Mouse (Mus musculus) stomach, embryonic 15.5 days (tissue): Measurements from ENCODE around the gene Rbm47. TPM values are rescaled to one million over a fixed set of nuclear protein-coding genes. Genes with fewer than 3 reads are reported as not detected.

Experiments
- ATAC-seq: fragments of 200-750 bp; cut with Nextera tagmentation; 2 replicates; pipeline ENCODE4 v1.8.0; 2017; ENCODE audit warnings: low read depth, moderate number of reproducible peaks, moderate TSS enrichment; ENCODE audit not compliant: insufficient read depth, low FRiP score
- H3K27ac ChIP-seq: fragments of 300-500 bp; sonication (generic); 2 replicates; pipeline ENCODE4 v1.5.1; 2015; ENCODE audit warnings: mild to moderate bottlenecking, inconsistent platforms
- H3K27me3 ChIP-seq: fragments of 300-500 bp; sonication (generic); replicated peaks from 2 replicates; pipeline ENCODE4 v1.6.1; 2015; ENCODE audit warnings: inconsistent platforms
- H3K36me3 ChIP-seq: fragments of 300-500 bp; sonication (generic); 2 replicates; pipeline ENCODE4 v1.6.1; 2015; ENCODE audit warnings: inconsistent platforms
- H3K4me1 ChIP-seq: fragments of 300-500 bp; sonication (generic); 2 replicates; pipeline ENCODE4 v1.6.1; 2015; ENCODE audit warnings: inconsistent platforms
- H3K4me2 ChIP-seq: fragments of 300-500 bp; sonication (generic); 2 replicates; pipeline ENCODE4 v1.6.1; 2015; ENCODE audit warnings: mild to moderate bottlenecking, inconsistent platforms
- H3K4me3 ChIP-seq: fragments of 300-500 bp; sonication (generic); replicated peaks from 2 replicates; pipeline ENCODE4 v1.5.1; 2015; ENCODE audit warnings: inconsistent platforms
- H3K9ac ChIP-seq: fragments of 300-500 bp; sonication (generic); 2 replicates; pipeline ENCODE4 v1.6.1; 2015; ENCODE audit warnings: inconsistent platforms
- H3K9me3 ChIP-seq: fragments of 300-500 bp; sonication (generic); 2 replicates; pipeline ENCODE4 v1.6.1; 2016; ENCODE audit warnings: inconsistent platforms
- WGBS: fragments of 180-500 bp; shearing (Covaris S2); methylation state at CpG from one replicate; pipeline ENCODE4 v1.1.7; 2015; 5-methylcytosine and 5-hydroxymethylcytosine counted together
- polyA plus RNA-seq: library from polyadenylated mRNA; unstranded; fragments of >200 nt; fragmentation: Nextera tagmentation; extraction: Ambion mirVana; gene quantifications from 2 replicates; pipeline ENCODE4 v1.2.1, GENCODE M21; 2015

Rbm47 gene
- polyA plus RNA-seq = 80.6 and 88.2 TPM in 2 replicates

DNA sequence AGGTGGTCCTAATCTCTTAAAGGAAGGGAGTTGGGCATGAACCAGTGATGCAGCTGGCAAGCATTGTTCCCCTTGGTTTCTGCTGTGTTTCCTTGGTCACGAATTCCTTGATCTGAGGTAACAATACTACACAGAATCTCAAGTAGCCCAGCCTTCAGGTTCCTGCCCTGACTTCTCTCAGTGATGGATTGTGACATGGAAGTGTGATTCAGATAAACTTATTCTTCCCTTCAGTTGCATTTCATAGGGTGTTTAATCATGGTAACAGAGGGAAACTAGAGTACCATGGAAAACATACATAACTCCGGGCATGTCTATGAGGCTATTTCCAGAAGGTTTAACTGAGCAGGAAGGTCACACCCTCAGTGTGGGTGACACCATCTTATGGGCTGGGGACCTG is at the start of gene Rbm47:
TSS of gene Rbm47 (minus strand) at position 101 of the 400 bp plus-strand sequence.
- Histone ChIP-seq H3K4me3 (no peak within 1 kb of the TSS), H3K36me3 (no peaks in the 10 kb centered on the region), H3K9ac (no peak within 1 kb of the TSS), H3K27ac (no peak within 1 kb of the TSS), H3K4me2 (no peak within 1 kb of the TSS), H3K27me3 (no peaks in the 10 kb centered on the region), H3K9me3 (no peaks in the 10 kb centered on the region), H3K4me1 (no peaks in the 10 kb centered on the region)
- WGBS = 78% methylated on average over 2 of the region's 2 CpGs
- ATAC-seq = no peak

DNA sequence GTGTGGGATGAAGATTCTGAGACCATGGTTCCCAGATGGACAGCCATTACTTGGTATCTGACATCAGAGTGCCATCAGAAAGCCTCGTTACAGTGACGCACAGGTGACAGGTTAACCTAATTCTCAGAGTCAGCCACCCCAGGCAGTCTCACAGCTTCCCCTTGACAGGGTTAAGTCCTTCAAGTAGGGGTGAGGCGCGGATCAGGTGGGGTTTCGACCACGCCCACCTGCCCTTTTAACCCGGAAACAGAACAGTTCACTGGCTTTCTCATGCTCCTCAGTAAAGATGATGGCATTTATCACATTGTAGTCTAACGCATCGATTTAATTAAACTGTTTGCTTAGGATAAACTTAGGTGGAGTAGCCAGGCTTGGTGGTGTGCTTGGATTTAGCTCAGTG is 47.7 kb upstream of the Rbm47 start:
- no peak overlapping the region for H3K27ac ChIP-seq
- no peak overlapping the region for H3K4me2 ChIP-seq
- no peaks in the 10 kb centered on the region for H3K27me3 ChIP-seq
- no peak overlapping the region for H3K4me3 ChIP-seq
- 69% methylated on average over 9 of the region's 9 CpGs for WGBS
- no peaks in the 10 kb centered on the region for H3K9me3 ChIP-seq
- no peak for ATAC-seq
- no peaks in the 10 kb centered on the region for H3K36me3 ChIP-seq
- no peak overlapping the region for H3K9ac ChIP-seq
- H3K4me1 ChIP-seq = peaks cover 5% of the 10 kb centered on the region; the same call in 1 of the 2 replicates

DNA sequence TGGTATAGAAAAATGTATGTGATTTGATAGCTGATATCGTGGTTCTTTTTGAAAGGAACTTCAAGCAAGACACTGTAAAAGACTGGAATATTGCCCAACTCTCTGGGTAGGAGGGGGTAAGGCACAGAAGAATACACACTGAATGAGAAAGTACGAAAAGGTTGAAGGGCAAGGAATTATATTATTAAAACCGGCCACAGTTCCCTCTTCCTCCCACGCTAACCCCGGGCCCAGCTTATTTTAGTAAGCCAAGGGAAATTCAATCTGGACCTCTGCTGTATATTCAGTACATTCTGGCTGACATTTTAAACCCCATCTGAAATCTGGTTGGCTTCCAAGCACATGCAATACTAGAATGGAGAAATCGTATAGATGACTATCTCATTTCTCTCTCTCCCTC is 46.8 kb upstream of the Rbm47 start:
- ATAC-seq = no peak
- no peaks in the 10 kb centered on the region for H3K9me3 ChIP-seq
- no peak overlapping the region for H3K27ac ChIP-seq
- H3K4me1 ChIP-seq = peaks cover 5% of the 10 kb centered on the region; the same call in 1 of the 2 replicates
- peak overlapping the region; percentile 16 for H3K4me2 ChIP-seq
- no peak overlapping the region for H3K9ac ChIP-seq
- no peaks in the 10 kb centered on the region for H3K36me3 ChIP-seq
- WGBS = 37% methylated on average over 6 of the region's 6 CpGs
- no peaks in the 10 kb centered on the region for H3K27me3 ChIP-seq
- no peak overlapping the region for H3K4me3 ChIP-seq

DNA sequence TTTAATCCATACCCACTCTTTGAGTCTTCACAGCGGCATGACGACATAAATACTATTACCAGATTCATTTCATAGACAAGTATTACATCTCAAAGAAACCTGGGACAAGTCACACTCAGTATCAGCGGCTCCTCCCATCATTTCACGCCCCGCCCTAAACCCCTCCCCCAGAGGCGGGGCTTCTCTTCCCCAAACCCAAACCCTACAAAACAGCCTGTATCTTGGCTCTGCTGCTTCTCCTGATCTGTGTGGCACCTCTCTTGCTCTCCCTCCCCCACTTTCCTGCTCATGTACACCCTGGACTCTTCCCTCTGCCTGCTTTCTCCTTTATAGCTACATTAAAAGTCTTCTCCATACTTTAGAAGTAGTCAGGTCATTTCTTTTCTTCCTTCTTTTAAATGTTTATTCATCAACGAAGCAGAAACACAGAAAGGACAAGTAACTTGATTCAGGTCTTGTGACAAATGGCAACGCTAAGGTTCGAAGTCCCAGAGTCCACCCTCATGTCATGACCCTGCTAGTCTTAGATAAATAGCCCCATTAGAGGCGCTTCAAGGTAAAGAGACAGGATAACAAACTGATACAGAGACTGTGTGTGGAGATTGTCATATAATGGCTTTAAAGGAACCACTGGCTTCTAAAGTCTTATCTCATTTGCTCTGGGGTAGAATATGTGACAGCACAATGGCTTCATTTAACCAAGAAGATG is 42.8 kb upstream of the Rbm47 start:
- Histone ChIP-seq H3K9ac (no peak overlapping the region), H3K4me3 (no peak overlapping the region), H3K27me3 (no peaks in the 10 kb centered on the region), H3K4me1 (peaks cover 5% of the 10 kb centered on the region; the same call in 1 of the 2 replicates), H3K36me3 (no peaks in the 10 kb centered on the region), H3K27ac (no peak overlapping the region), H3K4me2 (no peak overlapping the region), H3K9me3 (no peaks in the 10 kb centered on the region)
- ATAC-seq = no peak
- WGBS = 46% methylated on average over 10 of the region's 10 CpGs

DNA sequence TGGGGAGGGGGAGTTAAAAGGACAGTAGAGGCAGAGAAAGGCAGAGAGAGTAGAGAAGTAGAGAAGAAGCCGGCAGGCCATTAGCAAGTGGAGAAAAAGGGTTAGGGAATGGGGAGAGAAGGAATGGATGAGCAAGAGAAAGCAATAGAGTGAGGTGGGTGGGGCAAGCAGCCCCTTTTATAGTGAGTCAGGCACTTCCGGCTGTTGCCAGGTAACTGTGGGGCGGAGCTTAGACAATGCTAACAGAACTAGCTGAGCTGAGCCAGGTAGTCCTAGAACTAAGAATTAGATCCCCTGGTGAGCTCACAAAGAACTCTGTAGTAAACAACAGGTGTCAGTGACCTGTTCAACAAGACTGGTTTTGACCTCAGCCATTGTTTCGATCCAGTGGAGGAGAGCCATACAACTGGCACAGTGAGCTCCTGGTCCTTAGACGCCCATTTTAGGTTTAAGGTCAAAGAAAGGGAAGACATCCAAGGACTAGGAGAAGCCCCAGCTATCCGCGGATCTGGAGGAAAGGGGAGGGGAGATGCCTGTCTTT is 41.5 kb upstream of the Rbm47 start:
- H3K27me3 ChIP-seq = no peaks in the 10 kb centered on the region
- WGBS = 56% methylated on average over 7 of the region's 7 CpGs
- H3K4me3 ChIP-seq = no peak overlapping the region
- no peaks in the 10 kb centered on the region for H3K36me3 ChIP-seq
- no peak overlapping the region for H3K4me2 ChIP-seq
- H3K9me3 ChIP-seq = no peaks in the 10 kb centered on the region
- H3K4me1 ChIP-seq = peaks cover 2% of the 10 kb centered on the region; the same call in 1 of the 2 replicates
- no peak overlapping the region for H3K27ac ChIP-seq
- no peak overlapping the region for H3K9ac ChIP-seq
- ATAC-seq = no peak

DNA sequence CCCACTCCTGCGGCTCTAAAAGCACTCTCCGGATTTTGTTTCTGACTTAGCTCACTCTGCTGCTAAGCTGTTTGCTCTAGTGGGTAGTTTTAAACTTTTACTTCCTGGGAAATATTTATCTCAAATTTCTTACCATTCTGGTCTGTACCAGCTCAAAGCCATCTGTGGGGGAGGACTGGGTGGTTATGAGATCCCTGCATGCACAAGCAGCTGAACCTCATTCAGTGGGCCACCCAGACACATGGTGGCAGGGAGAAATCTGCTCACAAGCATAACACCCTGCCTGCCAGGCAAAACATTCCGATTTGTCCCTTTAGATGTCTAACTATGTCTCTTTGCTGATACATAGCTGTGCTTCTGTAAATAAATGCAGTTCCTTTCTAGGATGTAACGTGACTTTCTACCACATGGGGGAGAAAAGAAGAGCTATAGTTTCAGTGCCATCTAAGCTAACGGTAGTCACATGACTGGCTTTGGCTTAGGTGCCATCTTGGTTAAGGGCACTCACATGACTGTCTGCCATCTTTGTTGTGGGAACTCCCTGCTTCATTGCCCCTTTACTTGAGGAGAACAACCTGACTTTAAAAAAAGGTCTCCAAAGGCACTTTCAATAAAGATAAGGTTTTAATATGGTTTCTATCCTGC is 36.7 kb upstream of the Rbm47 start:
- Histone ChIP-seq H3K4me1 (no peaks in the 10 kb centered on the region), H3K9me3 (no peaks in the 10 kb centered on the region), H3K4me3 (no peak overlapping the region), H3K27me3 (no peaks in the 10 kb centered on the region), H3K4me2 (no peak overlapping the region), H3K27ac (no peak overlapping the region), H3K36me3 (no peaks in the 10 kb centered on the region), H3K9ac (no peak overlapping the region)
- ATAC-seq = no peak
- 68% methylated on average over 5 of the region's 5 CpGs for WGBS

DNA sequence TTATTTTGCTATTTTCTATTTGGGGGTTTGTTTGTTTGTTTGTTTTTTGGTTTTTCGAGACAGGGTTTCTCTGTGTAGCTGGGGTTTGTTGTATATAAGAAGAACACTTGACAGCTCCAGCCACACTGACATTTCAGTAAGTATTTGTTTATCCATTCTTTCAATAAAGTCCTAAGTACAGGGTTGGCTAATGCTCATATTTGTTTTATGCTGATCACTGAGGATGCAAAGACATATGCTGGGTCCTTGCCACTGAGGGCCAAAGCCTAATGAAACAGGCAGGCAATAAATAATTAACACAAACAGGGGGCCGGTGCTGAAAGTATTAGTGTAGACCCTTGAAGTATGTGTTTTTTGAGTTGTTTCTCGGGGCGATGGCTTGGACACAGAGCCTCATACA is 32.0 kb upstream of the Rbm47 start:
- Histone ChIP-seq H3K4me3 (no peak overlapping the region), H3K36me3 (no peaks in the 10 kb centered on the region), H3K9me3 (no peaks in the 10 kb centered on the region), H3K27me3 (no peaks in the 10 kb centered on the region), H3K27ac (no peak overlapping the region), H3K4me1 (peaks cover 3% of the 10 kb centered on the region; the same call in 1 of the 2 replicates), H3K9ac (no peak overlapping the region), H3K4me2 (no peak overlapping the region)
- WGBS = 77% methylated on average over 4 of the region's 4 CpGs
- no peak for ATAC-seq

DNA sequence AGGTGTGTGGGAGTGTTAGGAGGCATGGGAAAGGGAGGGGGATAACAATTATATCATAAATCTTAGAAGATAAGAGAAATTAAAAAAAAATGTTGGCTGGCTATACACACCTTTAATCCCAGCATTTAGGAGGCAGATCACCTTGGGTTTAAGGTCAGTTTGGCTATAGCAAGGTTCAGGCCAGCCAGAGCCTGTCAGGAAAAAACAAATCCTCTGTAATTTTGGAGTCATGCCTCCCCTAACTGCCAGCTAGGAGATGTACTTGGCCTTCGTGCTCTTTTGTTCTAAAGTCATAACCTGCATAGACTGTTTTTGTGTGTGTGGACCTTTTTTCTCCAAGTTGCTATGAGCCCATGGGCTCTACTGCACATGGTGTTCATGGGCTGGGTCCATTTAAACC is 30.5 kb upstream of the Rbm47 start:
- H3K9me3 ChIP-seq = no peaks in the 10 kb centered on the region
- no peak for ATAC-seq
- no peaks in the 10 kb centered on the region for H3K36me3 ChIP-seq
- H3K4me1 ChIP-seq = peaks cover 6% of the 10 kb centered on the region; the same call in 1 of the 2 replicates
- H3K27ac ChIP-seq = no peak overlapping the region
- H3K4me2 ChIP-seq = no peak overlapping the region
- H3K9ac ChIP-seq = no peak overlapping the region
- H3K27me3 ChIP-seq = no peaks in the 10 kb centered on the region
- no peak overlapping the region for H3K4me3 ChIP-seq
- WGBS = 83% methylated on average over 1 of the region's 1 CpGs

DNA sequence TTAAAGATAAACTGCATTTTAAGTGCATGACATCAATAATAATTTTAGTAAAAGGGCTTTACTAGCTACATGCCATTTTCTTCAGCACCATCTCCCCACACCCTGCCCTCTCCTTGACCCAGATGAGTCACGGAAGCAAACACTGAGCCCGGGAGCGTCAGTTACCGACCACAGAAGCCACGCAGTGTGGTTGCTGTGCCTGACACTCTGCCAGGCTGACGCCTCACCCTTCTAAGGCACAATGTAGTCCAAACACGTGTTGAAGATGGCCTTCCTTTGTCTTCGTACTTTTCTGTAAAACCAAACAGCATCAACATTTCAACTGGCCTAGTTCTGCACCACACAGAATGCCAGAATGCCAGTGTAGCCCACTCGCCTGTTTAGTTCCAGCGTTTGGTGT is 27.1 kb upstream of the Rbm47 start:
- Histone ChIP-seq H3K4me2 (no peak overlapping the region), H3K36me3 (no peaks in the 10 kb centered on the region), H3K4me3 (no peak overlapping the region), H3K4me1 (peaks cover 6% of the 10 kb centered on the region; the same call in 1 of the 2 replicates), H3K27me3 (no peaks in the 10 kb centered on the region), H3K27ac (no peak overlapping the region), H3K9me3 (no peaks in the 10 kb centered on the region), H3K9ac (no peak overlapping the region)
- peak; percentile 31; the same call in 1 of the 2 replicates for ATAC-seq
- 44% methylated on average over 10 of the region's 10 CpGs for WGBS

DNA sequence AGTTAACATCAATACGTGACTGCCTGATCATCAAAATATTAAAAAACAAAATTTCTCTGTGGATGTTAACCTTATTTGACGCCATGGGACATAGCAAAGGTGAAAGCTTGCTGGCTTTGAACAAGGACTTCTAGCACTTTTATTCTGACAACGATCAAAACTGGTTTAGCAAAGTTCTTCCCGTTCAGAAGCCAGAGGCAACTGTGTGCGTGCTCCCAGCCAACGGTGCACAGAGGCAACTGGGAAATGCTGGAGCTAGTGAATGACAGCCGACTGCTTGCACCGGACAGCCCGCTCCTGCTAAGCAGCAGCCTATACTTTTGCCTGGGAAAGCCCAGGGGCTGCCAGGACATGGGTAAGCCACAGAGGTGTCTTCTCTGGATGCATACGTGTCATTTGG is 22.4 kb upstream of the Rbm47 start:
- H3K27ac ChIP-seq = no peak overlapping the region
- no peak for ATAC-seq
- 77% methylated on average over 10 of the region's 10 CpGs for WGBS

DNA sequence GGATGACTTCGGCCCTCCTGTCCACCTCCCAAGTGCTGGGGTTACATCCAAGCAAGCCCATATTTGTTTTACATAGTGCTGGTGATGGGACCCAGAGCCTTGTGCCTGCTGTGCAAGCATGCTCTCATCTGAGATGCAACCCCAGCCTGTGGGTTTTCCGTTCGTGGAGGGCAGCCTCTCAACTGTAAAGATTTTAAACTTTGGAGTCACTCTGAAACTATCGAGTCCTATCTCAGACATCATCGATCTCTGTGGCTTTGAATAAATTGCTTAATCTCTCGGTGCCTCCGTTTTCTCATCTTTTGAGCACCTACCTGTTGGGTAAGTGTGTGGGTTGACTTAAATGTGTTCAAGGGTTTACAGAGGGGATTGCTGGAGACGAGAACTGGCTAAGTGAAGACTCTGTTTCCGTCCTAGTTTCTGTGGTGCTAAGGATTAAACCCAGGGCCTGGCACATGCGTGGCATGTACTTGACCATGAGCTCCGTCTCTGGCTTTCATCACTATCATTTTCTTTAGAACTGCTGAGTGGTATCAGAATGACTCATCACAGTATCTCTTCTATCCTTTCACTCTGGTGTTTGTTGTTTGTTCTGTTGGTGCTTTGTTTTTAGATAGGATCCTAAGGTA is 20.4 kb upstream of the Rbm47 start:
- Histone ChIP-seq H3K9me3 (no peaks in the 10 kb centered on the region), H3K9ac (no peak overlapping the region), H3K4me2 (no peak overlapping the region), H3K36me3 (no peaks in the 10 kb centered on the region), H3K4me1 (no peaks in the 10 kb centered on the region), H3K27ac (no peak overlapping the region), H3K27me3 (no peaks in the 10 kb centered on the region), H3K4me3 (no peak overlapping the region)
- 81% methylated on average over 11 of the region's 11 CpGs for WGBS
- no peak for ATAC-seq

More for the DNA sequence above, 22.4 kb upstream of the Rbm47 start:
- peaks cover 6% of the 10 kb centered on the region; the same call in 1 of the 2 replicates for H3K4me1 ChIP-seq
- H3K9me3 ChIP-seq = no peaks in the 10 kb centered on the region
- no peaks in the 10 kb centered on the region for H3K36me3 ChIP-seq
- no peak overlapping the region for H3K4me3 ChIP-seq
- no peaks in the 10 kb centered on the region for H3K27me3 ChIP-seq
- H3K4me2 ChIP-seq = no peak overlapping the region
- no peak overlapping the region for H3K9ac ChIP-seq

DNA sequence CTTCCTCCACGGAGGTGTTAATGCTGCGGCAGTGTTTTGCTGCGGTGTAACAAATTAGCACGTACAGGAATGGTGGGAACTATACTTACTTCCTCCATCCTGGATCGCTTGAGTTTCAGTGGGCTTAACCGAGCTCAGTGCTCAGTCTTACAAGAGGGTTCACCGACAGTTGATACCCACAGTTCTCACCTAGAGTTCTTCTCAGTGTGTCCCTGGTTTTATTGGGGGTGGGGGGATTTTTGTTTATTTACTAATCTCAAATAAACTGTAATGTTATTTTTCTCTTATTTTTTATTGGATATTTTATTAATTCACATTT is 18.2 kb upstream of the Rbm47 start:
- H3K4me1 ChIP-seq = no peaks in the 10 kb centered on the region
- H3K9ac ChIP-seq = no peak overlapping the region
- ATAC-seq = no peak
- H3K4me2 ChIP-seq = no peak overlapping the region
- no peak overlapping the region for H3K27ac ChIP-seq
- no peaks in the 10 kb centered on the region for H3K27me3 ChIP-seq
- H3K9me3 ChIP-seq = no peaks in the 10 kb centered on the region
- 77% methylated on average over 7 of the region's 7 CpGs for WGBS
- no peaks in the 10 kb centered on the region for H3K36me3 ChIP-seq
- no peak overlapping the region for H3K4me3 ChIP-seq
